Mouse (Mus musculus): ENCODE measurements around the gene Irak3. TPM values are rescaled to one million over a fixed set of nuclear protein-coding genes. Genes with fewer than 3 reads are reported as not detected.

Gene Irak3
- total RNA-seq, 2 experiments from 2014 or later: 3.1 to 4.6 TPM

DNA sequence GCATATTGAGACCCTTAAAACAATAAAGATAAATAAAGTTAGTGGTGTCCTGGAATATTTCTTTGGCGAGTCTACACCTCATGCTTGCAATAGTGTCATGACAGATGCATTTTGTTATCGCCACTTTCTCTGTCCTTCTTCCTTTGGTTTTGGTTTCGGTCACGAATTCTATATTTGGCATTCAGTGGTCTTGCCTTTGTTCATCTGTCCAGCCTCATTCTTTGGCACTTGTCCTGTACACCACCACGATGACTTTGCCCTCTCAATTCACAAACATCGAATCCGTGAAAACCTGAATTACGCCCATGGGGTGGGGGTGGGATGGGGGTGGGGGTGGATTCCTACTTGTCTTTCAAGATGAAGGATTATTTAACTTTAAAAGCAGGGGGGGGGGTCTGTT is 6.1 kb upstream of the Irak3 start:
- intact Hi-C loops (cut with DNase I): loop anchor here (5.0 kb wide), 1 partner anchor 96 kb away; the partner anchor contains the start of gene Helb
- DNase-seq: no peak

DNA sequence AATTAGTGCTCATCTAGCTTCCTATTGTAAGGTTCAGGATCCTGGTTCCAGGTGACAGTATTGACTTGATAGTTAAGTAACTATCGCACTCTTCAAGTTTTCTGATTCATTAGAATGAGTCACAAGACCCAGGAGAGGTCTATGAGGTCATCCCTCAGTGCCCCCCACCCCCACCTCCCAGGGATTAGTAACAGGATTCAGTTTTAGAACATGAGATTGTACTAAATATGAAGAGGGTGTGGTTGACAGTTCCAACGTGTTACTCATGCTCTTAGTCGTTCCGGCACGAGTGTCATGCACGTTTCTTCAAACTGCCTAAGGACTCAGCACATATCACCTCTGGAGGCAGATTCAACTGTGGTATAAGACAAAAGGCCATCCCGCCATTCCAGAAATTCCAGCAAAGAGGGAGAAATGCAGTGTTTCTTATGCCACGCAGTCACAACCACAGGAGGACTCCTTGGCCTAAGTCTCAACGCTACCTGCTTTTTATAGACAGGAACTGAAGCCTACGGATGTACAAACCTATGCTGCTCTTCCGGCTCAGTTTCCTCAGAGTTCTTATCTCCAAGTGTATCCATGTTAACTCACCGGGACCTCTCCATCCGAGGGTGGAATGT is 2.8 kb upstream of the Irak3 start:
- intact Hi-C loops (cut with DNase I): loop anchor here (5.0 kb wide), 2 partner anchors 92 to 557 kb away; partner anchors contain the start of gene Helb

GRCm38 (mm10) chr10:120202467-120203250 is 729 bp upstream of the Irak3 start:
- DNase-seq: no peak
- intact Hi-C loops (cut with DNase I): loop anchor here (5.0 kb wide), 1 partner anchor 555 kb away; no protein-coding TSS in a partner anchor

More for the DNA sequence above, 2.8 kb upstream of the Irak3 start:
- no peak for DNase-seq

GRCm38 (mm10) chr10:120201131-120201921 is 604 bp downstream of the Irak3 start, which contains the start of gene Tmbim4:
Tmbim4 (plus strand) TSS chr10:120201590.
- DNase-seq: peak; percentile 88 to 90
- intact Hi-C loops (cut with DNase I): loop anchor here (5.0 kb wide), 1 partner anchor 554 kb away; no protein-coding TSS in a partner anchor

- no peak for DNase-seq
- intact Hi-C loops (cut with DNase I): no loop called here
These were observed 4.7 kb downstream of the Irak3 start for GRCm38 (mm10) chr10:120197061-120197835.

DNA sequence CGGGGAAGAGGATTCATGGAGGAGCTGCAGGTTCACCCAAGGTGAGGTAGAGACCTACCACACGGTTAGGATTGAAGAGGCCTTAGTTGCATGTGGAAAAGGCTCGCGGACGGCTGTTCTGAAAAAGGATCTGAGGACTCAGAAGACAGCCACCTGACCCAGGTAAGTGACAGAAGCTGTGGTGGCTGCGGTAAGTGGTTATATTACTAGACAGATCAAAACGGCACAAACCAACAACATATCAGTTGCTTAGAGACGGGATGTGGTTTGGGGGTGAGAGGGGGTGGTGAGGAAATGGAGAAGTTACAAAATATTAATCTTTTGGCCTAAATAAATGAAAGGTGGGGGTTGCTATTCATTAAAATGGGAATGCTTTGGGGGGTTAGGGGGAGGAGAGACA is 8.7 kb downstream of the Irak3 start:
- intact Hi-C loops (cut with DNase I): no loop called here
- no peak for DNase-seq

GRCm38 (mm10) chr10:120192278-120192677 is 9.7 kb downstream of the Irak3 start:
- DNase-seq: no peak
- intact Hi-C loops (cut with DNase I): no loop called here

DNA sequence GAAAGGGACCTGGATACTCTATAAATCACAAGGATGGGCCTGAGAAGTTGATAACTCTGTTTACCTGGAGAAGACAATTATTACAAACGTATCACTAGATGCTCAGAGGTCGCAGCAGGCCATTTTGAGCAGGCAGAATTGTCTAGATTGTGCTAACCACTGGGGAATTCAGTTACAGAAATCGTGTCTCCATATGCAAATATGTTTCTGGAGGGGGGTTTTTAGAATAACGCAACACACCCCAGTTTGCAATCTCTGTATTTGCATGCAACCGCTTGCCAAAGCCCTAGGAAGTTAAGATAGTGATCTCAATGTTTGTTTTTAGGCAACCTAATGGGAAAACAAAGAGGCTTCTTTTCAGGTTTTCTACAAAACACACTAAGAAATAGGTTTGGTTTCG is 10.8 kb downstream of the Irak3 start:
- intact Hi-C loops (cut with DNase I): no loop called here
- DNase-seq: no peak

DNA sequence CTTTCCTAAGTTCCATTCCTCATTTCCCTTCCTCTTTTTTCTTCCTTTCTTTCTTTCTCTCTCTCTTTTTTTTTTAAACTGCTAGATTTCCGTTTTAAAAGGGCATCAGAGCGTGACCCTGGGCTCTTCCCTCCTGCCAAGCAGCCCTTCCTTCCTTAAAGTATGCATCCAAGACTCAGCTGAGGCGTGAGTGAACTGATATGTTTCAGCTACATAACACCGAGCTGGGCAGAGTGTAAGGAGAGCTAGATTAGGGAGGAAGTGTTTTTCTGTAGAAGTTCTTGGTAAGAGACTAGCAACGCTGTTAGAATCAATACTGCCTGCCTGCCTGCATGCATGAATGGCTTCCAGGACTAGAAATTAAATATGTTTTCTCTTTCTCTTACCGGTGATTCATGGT is 12.1 kb downstream of the Irak3 start:
- intact Hi-C loops (cut with DNase I): no loop called here
- no peak for DNase-seq

GRCm38 (mm10) chr10:120189276-120189675 is 12.7 kb downstream of the Irak3 start:
- intact Hi-C loops (cut with DNase I): no loop called here
- DNase-seq: no peak

DNA sequence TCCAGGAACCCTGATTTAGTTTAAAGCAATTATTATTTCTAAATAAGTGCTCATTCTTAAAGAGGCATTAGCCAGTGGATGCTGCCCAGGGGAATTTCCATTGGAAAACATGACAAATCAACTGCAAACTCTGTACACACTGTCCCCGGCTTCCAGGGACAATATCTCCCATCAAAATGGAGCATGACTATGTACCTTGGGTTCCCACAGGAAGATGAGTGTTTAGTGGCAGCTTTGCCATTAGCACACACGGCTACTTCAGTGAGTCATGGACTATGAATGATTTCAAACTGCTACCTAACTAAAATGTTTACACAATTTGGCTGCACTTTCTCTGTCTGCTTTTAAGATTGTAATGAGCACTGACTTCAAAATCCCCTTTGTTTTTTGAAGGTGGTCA is 13.4 kb downstream of the Irak3 start:
- DNase-seq: no peak
- intact Hi-C loops (cut with DNase I): no loop called here

GRCm38 (mm10) chr10:120183342-120183741 is 18.6 kb downstream of the Irak3 start:
- no peak for DNase-seq
- intact Hi-C loops (cut with DNase I): no loop called here

- no peak for DNase-seq
- intact Hi-C loops (cut with DNase I): no loop called here
These were observed 19.0 kb downstream of the Irak3 start for GRCm38 (mm10) chr10:120182887-120183286.

GRCm38 (mm10) chr10:120174192-120174705 is 27.7 kb downstream of the Irak3 start:
- DNase-seq: no peak
- intact Hi-C loops (cut with DNase I): no loop called here

GRCm38 (mm10) chr10:120171340-120171739 is 30.6 kb downstream of the Irak3 start:
- intact Hi-C loops (cut with DNase I): no loop called here
- no peak for DNase-seq

GRCm38 (mm10) chr10:120170277-120170676 is 31.7 kb downstream of the Irak3 start:
- intact Hi-C loops (cut with DNase I): no loop called here

GRCm38 (mm10) chr10:120169841-120170240 is 32.1 kb downstream of the Irak3 start:
- intact Hi-C loops (cut with DNase I): no loop called here
- no peak for DNase-seq

More at GRCm38 (mm10) chr10:120170277-120170676, 31.7 kb downstream of the Irak3 start:
- DNase-seq: no peak

- intact Hi-C loops (cut with DNase I): no loop called here
These were observed 32.9 kb downstream of the Irak3 start for GRCm38 (mm10) chr10:120169064-120169463.

GRCm38 (mm10) chr10:120168070-120168469 is 33.9 kb downstream of the Irak3 start:
- no peak for DNase-seq

More at GRCm38 (mm10) chr10:120169064-120169463, 32.9 kb downstream of the Irak3 start:
- DNase-seq: no peak

More at GRCm38 (mm10) chr10:120168070-120168469, 33.9 kb downstream of the Irak3 start:
- intact Hi-C loops (cut with DNase I): no loop called here
